Mouse (Mus musculus): ENCODE data around the gene Mterf4. TPM values are rescaled to one million over a fixed set of nuclear protein-coding genes. Genes with fewer than 3 reads are reported as not detected.
"Not testable (repeated sequence)": the region's sequence is repeated elsewhere in the genome, so short reads cannot be mapped to it uniquely, and the experiment has no call there.

Gene Mterf4
- polyA plus RNA-seq, 1 experiment = 3.1 TPM

GRCm38 (mm10) chr1:93334621-93335020 lies 28.9 kb upstream of the Mterf4 start:
- WGBS = 75% methylated on average over 2 of the region's 2 CpGs
- H3K27ac ChIP-seq (ENCODE audit: insufficient read depth, low read depth, low read length) = no peak overlapping the region
- no peaks in the 10 kb centered on the region for H3K27me3 ChIP-seq (ENCODE audit: control insufficient read depth, insufficient read depth, low read length)
- no peaks in the 10 kb centered on the region for H3K36me3 ChIP-seq (ENCODE audit: control insufficient read depth, insufficient read depth, low read length)
- H3K4me3 ChIP-seq (ENCODE audit: low read depth, low read length) = no peak overlapping the region
- no peak for TF ChIP-seq CTCF (IDR thresholded peaks at IDR 0.05; ENCODE audit: extremely low read depth, insufficient read length, insufficient replicate concordance, low read depth, low read length)
- TF ChIP-seq POLR2A (IDR thresholded peaks at IDR 0.05; ENCODE audit: low read depth, low read length) = no peak
- no peaks in the 10 kb centered on the region; the same call in 1 of the 2 replicates for H3K4me1 ChIP-seq (ENCODE audit: control insufficient read depth, insufficient read depth, insufficient read length, low read length)

DNA sequence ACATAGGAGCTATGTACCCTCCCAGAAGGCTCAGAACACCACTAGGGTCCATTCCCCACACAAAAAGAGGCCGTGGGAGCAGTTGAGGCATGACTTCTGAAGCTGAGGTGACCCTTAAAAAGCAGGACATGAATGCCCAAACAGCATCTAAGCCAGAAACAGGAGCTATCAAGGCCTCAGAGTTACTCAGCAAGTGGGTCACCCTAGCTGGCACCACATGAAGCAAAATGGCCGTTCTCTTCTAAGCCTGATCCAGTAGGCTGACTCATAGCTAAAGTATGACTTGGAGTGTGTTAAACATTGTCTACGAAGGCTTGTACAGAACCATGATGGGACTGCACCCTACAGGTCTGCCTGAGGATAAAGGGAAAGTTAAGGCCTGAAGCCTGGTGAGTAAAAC lies 20.7 kb upstream of the Mterf4 start:
- no peak for TF ChIP-seq CTCF (IDR thresholded peaks at IDR 0.05; ENCODE audit: extremely low read depth, insufficient read length, insufficient replicate concordance, low read depth, low read length)
- TF ChIP-seq POLR2A (IDR thresholded peaks at IDR 0.05; ENCODE audit: low read depth, low read length) = no peak
- Histone ChIP-seq H3K27ac (ENCODE audit: insufficient read depth, low read depth, low read length) (no peak overlapping the region), H3K4me3 (ENCODE audit: low read depth, low read length) (no peak overlapping the region), H3K27me3 (ENCODE audit: control insufficient read depth, insufficient read depth, low read length) (no peaks in the 10 kb centered on the region), H3K4me1 (ENCODE audit: control insufficient read depth, insufficient read depth, insufficient read length, low read length) (no peaks in the 10 kb centered on the region), H3K36me3 (ENCODE audit: control insufficient read depth, insufficient read depth, low read length) (no peaks in the 10 kb centered on the region; the same call in 1 of the 2 replicates)
- 68% methylated on average over 3 of the region's 3 CpGs for WGBS

DNA sequence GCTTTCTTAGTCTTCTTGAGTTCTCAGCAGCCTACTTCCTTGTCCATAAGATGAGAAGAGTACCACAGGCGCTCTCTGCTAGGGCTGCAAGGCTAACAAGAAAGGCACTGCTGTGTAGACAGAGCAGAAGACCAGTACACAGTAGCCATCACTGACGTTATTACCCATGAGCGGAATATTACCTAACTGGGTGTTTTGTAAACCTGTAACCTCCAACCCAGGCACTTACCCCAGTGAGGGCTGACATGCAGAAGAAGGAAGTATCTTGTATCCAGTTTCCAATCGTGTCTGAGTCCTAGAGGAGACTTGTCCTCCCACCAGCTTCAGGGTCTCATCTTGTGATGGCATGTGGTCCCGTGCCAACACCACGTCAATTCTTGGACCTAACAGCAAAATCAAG lies 18.3 kb upstream of the Mterf4 start:
- Histone ChIP-seq H3K27me3 (ENCODE audit: control insufficient read depth, insufficient read depth, low read length) (no peaks in the 10 kb centered on the region), H3K4me1 (ENCODE audit: control insufficient read depth, insufficient read depth, insufficient read length, low read length) (no peaks in the 10 kb centered on the region), H3K4me3 (ENCODE audit: low read depth, low read length) (no peak overlapping the region), H3K36me3 (ENCODE audit: control insufficient read depth, insufficient read depth, low read length) (no peaks in the 10 kb centered on the region; the same call in none of the 2 replicates), H3K27ac (ENCODE audit: insufficient read depth, low read depth, low read length) (no peak overlapping the region)
- 88% methylated on average over 6 of the region's 6 CpGs for WGBS
- no peak for TF ChIP-seq CTCF (IDR thresholded peaks at IDR 0.05; ENCODE audit: extremely low read depth, insufficient read length, insufficient replicate concordance, low read depth, low read length)
- TF ChIP-seq POLR2A (IDR thresholded peaks at IDR 0.05; ENCODE audit: low read depth, low read length) = no peak

DNA sequence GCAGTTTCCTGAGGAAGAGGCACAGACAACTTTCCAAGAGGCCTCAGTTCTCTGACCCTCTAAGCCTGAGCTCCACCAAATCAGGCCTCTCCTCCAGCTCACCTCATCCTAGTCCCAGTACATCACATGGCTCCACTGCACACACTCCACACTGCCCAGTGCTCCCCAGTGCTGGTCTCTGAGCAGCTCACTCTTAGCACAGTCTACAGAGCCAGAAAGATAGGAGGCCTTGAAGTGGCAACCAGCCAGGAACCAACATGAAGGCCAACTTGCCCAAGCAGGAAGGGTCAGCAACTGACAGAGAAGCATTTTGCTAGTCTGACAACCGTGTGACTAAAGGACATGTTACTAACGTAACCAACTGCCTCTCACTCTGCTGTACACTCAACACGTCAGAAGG lies 5.1 kb downstream of the Mterf4 start:
- Histone ChIP-seq H3K4me1 (ENCODE audit: control insufficient read depth, insufficient read depth, insufficient read length, low read length) (no peaks in the 10 kb centered on the region), H3K4me3 (ENCODE audit: low read depth, low read length) (no peak overlapping the region), H3K27ac (ENCODE audit: insufficient read depth, low read depth, low read length) (no peak overlapping the region), H3K27me3 (ENCODE audit: control insufficient read depth, insufficient read depth, low read length) (no peaks in the 10 kb centered on the region), H3K36me3 (ENCODE audit: control insufficient read depth, insufficient read depth, low read length) (peaks cover 32% of the 10 kb centered on the region)
- TF ChIP-seq CTCF (IDR thresholded peaks at IDR 0.05; ENCODE audit: extremely low read depth, insufficient read length, insufficient replicate concordance, low read depth, low read length) = no peak
- no peak for TF ChIP-seq POLR2A (IDR thresholded peaks at IDR 0.05; ENCODE audit: low read depth, low read length)
- 85% methylated on average over 3 of the region's 3 CpGs for WGBS

GRCm38 (mm10) chr1:93299791-93300190 lies 5.9 kb downstream of the Mterf4 start:
- H3K27ac ChIP-seq (ENCODE audit: insufficient read depth, low read depth, low read length) = no peak overlapping the region
- no peaks in the 10 kb centered on the region for H3K4me1 ChIP-seq (ENCODE audit: control insufficient read depth, insufficient read depth, insufficient read length, low read length)
- no peak overlapping the region for H3K4me3 ChIP-seq (ENCODE audit: low read depth, low read length)
- no peaks in the 10 kb centered on the region for H3K27me3 ChIP-seq (ENCODE audit: control insufficient read depth, insufficient read depth, low read length)
- TF ChIP-seq POLR2A (IDR thresholded peaks at IDR 0.05; ENCODE audit: low read depth, low read length) (no peak), CTCF (IDR thresholded peaks at IDR 0.05; ENCODE audit: extremely low read depth, insufficient read length, insufficient replicate concordance, low read depth, low read length) (no peak)
- 65% methylated on average over 4 of the region's 4 CpGs for WGBS
- H3K36me3 ChIP-seq (ENCODE audit: control insufficient read depth, insufficient read depth, low read length) = peaks cover 32% of the 10 kb centered on the region

DNA sequence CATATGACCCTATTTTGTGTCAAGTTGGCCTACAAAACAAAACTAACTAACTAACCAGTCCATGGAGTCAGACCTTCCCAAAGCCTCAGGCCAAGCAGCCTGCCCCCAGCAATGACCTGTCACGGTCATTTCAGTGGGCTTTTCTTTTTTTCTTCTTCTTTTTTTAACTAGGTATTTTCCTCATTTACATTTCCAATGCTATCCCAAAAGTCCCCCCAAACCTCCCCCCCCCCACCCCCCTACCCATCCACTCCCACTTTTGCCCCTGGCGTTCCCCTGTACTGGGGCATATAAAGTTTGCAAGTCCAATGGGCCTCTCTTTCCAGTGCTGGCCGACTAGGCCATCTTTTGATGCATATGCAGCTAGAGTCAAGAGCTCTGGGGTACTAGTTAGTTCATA lies 11.2 kb downstream of the Mterf4 start:
- peaks cover 15% of the 10 kb centered on the region; the same call in 1 of the 2 replicates for H3K36me3 ChIP-seq (ENCODE audit: control insufficient read depth, insufficient read depth, low read length)
- 84% methylated on average over 3 of the region's 3 CpGs for WGBS
- H3K4me1 ChIP-seq (ENCODE audit: control insufficient read depth, insufficient read depth, insufficient read length, low read length); H3K4me3 ChIP-seq (ENCODE audit: low read depth, low read length); H3K27ac ChIP-seq (ENCODE audit: insufficient read depth, low read depth, low read length); H3K27me3 ChIP-seq (ENCODE audit: control insufficient read depth, insufficient read depth, low read length): not testable (repeated sequence)

GRCm38 (mm10) chr1:93292006-93292405 lies 13.7 kb downstream of the Mterf4 start:
- H3K4me1 ChIP-seq (ENCODE audit: control insufficient read depth, insufficient read depth, insufficient read length, low read length) = peaks cover 3% of the 10 kb centered on the region; the same call in 1 of the 2 replicates
- WGBS = 73% methylated on average over 8 of the region's 8 CpGs

DNA sequence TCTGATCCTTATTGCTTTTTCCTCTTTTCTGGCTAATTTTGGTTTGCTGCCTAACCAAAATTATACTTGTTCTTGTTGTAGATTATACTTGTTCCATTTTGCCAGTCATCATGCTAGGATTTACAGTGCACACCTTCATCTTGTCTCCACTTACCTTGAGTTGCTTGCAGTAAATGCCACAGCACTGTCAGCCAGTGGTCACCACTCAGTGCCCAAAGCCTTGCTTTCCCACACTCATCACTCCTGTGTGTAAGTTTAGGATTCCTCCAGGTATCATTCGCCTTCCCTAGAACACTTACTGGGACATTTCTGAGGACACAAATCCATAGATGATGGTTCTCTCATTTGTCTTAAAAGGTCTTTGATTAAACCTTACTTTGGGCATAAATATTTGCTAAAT lies 14.1 kb downstream of the Mterf4 start:
- Histone ChIP-seq H3K27me3 (ENCODE audit: control insufficient read depth, insufficient read depth, low read length) (no peaks in the 10 kb centered on the region), H3K4me3 (ENCODE audit: low read depth, low read length) (no peak overlapping the region), H3K36me3 (ENCODE audit: control insufficient read depth, insufficient read depth, low read length) (peaks cover 3% of the 10 kb centered on the region; the same call in 1 of the 2 replicates), H3K4me1 (ENCODE audit: control insufficient read depth, insufficient read depth, insufficient read length, low read length) (peaks cover 3% of the 10 kb centered on the region; the same call in 1 of the 2 replicates), H3K27ac (ENCODE audit: insufficient read depth, low read depth, low read length) (no peak overlapping the region)
- TF ChIP-seq CTCF (IDR thresholded peaks at IDR 0.05; ENCODE audit: extremely low read depth, insufficient read length, insufficient replicate concordance, low read depth, low read length) (no peak), POLR2A (IDR thresholded peaks at IDR 0.05; ENCODE audit: low read depth, low read length) (no peak)
- WGBS = 79% methylated on average over 1 of the region's 1 CpGs

More at GRCm38 (mm10) chr1:93292006-93292405, 13.7 kb downstream of the Mterf4 start:
- H3K27ac ChIP-seq (ENCODE audit: insufficient read depth, low read depth, low read length) = no peak overlapping the region
- H3K4me3 ChIP-seq (ENCODE audit: low read depth, low read length) = no peak overlapping the region
- H3K36me3 ChIP-seq (ENCODE audit: control insufficient read depth, insufficient read depth, low read length) = peaks cover 4% of the 10 kb centered on the region; the same call in 1 of the 2 replicates
- TF ChIP-seq CTCF (IDR thresholded peaks at IDR 0.05; ENCODE audit: extremely low read depth, insufficient read length, insufficient replicate concordance, low read depth, low read length) (no peak), POLR2A (IDR thresholded peaks at IDR 0.05; ENCODE audit: low read depth, low read length) (no peak)
- H3K27me3 ChIP-seq (ENCODE audit: control insufficient read depth, insufficient read depth, low read length) = no peaks in the 10 kb centered on the region

Data from small intestine, adult 2 months (tissue).